Mouse (Mus musculus) gastrocnemius, adult 18-20 months (tissue): ENCODE data around the gene Dkc1. TPM values are rescaled to one million over a fixed set of nuclear protein-coding genes. Genes with fewer than 3 reads are reported as not detected.

ENCODE experiments used
- DNase-seq: peaks from one replicate; pipeline ENCODE4 v3.0.0; 2021; ENCODE audit warnings: low spot score
- long read RNA-seq, 2 experiments: library from polyadenylated mRNA; stranded (forward); transcript quantifications; one replicate each; pipeline ENCODE4 v2.0.0; 2021
- total RNA-seq, 2 experiments: library from RNA; stranded (reverse); gene quantifications; 2 replicates each; pipeline ENCODE4 v1.2.3; 2021

Gene Dkc1
- 10 to 100 TPM; 27.4 to 33.9 TPM for total RNA-seq
- long read RNA-seq, experiment 1, transcript Dkc1-201 (15 exons, 2,804 nt) = major isoform, 38 of 51 reads
- long read RNA-seq, experiment 1, partial matches to known transcripts = 7 of 51 reads
- long read RNA-seq, experiment 1, other reads (novel, unspliced or antisense) = 6 of 51 reads
- long read RNA-seq, experiment 2, transcript Dkc1-201 (15 exons, 2,804 nt) = major isoform, 22 of 32 reads
- long read RNA-seq, experiment 2, partial matches to known transcripts = 4 of 32 reads
- long read RNA-seq, experiment 2, other reads (novel, unspliced or antisense) = 6 of 32 reads

DNA sequence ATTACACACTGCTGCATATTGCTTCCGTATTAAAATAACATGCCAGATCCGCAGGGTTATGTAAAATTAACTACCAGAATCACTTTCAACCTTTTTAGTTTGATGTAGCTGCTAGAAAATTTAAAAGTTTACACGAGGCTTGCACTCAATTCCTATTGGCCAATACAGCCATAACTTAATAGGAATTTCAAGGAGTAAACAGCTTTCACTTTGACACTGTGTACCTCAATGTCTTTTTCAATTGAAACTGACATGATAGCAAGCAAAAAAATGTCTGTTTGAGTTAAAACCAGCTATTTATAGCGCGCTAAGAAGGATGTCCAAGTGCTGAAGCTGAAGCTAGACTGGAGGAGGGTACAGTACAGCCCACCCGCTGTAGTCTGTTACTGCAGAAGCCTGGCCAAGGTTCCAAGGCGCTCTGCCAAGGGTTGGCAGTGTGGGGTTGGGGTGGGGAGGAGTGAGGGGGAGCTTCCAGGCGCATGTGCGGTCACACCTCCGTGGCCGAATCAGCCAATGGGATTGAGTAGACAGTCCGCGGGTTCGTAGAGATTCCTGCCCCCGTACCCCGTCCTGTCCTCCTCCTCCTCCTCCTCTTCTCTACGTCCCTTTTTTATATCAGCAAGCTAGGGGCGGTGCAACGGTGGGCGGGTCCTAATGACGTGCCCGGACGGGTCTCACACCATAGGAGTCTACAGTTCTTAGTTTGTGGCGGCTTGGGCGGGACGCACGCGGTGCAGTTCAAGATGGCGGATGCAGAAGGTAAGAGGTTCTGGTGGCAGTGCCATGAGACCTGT is at the start of gene Dkc1:
Dkc1 (plus strand) TSS at position 486 of the 794 bp plus-strand sequence.
- peak; percentile 90 for DNase-seq

DNA sequence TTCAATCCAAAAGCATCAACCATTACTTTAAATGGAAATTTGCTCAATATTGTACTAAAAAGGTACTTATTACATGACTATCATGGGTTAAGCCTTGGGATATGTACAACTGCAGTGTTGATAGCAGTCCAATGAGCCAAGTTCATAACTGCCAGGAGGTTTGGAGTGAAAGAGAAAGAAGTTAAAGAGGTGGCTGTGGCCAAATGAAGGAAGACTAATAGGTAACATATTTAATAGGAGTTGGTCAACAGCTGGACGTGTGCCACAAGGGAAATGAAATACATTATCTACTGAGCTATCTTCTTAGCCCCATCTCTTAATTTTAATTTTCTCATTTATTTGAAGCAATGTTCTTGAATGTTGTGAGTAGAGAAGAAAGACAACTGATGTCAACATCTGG is 49.7 kb upstream of the Dkc1 start:
- DNase-seq = no peak

DNA sequence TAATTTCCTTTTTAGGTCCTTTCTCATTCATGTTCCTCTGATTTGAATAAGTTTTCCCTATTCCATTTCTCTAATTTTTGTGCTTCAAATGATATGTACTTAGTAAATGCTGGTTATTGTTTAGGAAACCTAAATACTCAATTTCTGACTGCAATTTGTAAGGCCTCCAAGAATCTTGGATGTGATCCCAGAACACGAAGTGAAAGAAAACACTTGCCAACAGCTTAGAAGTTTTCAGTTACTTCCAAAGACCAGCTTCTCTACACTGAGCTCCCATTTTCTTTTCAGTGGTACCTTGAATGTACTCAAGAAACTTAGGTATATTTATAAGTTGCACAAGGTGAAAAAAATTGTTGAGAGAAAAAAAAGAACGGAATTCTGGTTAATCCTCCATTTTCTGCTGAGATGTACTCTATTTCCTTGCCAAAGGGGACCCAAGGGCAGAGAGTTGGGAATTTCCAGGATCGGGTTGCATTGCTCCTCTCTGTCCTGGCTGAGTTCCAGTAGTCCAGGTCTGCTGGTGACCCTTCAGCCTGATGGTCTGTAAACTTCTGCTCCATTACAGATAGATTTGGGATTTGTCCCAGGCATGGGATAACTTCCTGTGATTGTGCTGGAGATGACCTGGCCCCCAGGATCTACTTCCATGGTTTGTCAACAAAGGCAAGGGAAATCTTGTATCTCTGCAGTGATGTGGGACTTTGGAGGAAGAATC is 48.6 kb upstream of the Dkc1 start:
- peak; percentile 30 for DNase-seq

DNA sequence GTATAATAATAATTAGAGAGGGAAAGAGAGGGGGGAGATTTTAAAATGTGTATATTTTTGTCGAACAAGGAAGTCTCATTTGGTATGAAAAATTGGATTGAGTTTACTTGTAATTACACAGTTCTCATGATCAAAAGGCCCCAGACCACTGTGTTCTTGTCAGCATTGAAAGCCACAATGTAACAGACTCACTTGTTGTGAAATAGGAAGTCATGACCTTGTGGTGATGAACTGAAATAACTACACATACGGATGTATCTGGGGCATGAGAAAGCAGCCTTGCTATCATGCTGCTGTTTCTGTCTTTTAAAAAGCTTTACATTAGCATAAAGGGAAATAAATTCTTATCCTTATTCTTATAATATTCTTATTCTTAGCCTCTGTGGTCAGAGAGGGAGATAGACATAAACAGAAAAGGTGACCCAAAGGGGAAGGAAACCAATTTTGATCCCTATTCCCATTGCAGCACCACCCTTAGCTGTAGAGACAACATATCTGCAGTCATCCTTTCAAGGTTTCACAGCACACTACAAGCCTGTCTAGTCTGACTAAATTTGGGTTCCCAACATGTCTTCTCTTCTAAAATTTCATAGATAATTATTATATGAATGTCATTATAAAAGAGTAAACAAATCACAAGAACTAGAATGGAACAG is 39.4 kb upstream of the Dkc1 start:
- no peak for DNase-seq

DNA sequence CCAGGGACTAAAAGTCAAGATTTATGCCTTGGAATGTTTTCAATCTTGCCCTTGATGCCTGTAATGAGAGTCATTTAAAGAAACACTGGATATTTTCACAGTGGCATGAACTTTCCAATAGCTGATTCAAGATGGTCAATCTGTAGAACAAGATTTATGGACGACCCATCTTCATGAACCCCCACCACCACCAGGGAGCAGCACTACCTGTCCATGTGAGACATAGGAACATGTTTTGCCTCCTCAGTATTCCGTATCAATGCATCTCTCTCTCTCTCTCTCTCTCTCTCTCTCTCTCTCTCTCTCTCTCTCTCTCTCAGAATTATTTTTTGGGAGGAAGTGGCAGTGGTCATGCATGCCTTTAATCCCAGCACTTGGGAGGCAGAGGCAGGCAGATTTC is 13.3 kb upstream of the Dkc1 start:
- DNase-seq = no peak

DNA sequence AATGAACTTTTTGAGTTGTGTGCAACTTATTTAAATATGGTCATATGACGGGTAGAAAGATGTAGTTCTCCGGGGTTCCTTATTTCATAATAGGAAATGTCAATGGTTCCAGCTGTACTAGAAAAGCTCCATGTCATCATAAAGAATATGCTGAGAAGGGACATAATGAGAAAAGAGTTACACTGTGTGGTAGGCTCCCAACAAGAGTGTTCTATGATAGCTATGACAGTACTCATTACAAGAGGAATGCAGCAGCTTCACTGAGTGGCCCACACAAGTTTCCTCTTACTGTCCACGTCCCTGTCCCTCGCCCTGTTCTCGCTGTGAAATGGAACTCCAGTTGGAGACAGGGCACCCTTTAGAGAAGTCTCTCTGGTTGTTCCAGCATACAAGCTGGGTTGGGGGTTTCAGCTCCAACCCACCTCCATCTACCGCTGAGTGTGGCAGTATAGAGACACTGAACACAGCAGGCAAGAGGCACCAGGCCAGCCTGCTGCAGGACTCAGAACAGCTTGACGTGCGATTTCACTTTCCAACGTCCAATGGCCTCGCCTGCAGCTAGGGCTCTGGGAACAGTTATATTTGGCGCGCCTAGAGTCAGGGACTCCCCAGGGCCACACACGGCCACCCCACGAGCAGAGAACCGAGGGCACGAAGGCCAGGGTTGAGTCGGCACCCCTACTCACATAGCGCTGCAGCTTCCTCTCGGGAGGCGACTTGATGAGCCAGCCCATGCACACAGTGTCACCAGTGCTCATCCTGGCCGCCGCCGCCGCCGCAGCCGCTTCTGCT is 11.5 kb upstream of the Dkc1 start:
- DNase-seq = peak; percentile 5

DNA sequence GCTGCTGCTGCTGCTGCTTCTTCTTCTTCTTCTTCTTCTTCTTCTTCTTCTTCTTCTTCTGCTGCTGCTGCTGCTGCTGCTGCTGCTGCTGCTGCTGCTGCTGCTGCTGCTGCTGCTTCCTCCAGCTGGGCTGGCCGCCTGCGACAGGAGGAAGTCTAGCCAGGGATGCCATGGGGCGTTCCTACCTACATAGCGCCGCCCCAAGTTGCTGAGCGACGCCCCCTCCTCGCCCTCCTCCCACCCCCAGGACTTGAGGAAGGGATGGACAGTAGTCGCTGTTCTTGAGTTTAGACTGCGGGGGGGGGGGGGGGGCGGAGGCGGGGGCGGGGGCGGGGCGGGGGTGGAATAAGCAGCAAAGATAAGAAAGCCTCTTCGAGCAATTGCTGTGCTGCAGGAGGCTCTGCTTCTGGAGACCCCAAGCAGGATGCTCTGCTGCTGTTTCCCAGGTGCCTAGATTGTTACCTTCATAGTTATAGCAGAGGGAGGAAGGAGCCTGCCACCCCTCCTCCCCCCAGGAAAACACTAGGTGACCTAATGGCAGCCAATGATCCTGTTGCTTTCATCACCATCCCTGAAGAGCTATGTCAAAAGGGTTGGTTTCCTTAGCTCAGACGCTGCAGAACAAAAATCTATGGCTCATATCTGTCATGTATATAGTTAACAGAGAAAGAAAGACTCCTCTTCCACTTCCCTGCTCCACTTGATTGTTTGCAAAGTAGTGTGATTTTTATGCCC is 10.7 kb upstream of the Dkc1 start, which contains the start of gene Gab3:
Gab3 (minus strand) TSS at position 685 of the 735 bp plus-strand sequence.
- peak; percentile 27 for DNase-seq

DNA sequence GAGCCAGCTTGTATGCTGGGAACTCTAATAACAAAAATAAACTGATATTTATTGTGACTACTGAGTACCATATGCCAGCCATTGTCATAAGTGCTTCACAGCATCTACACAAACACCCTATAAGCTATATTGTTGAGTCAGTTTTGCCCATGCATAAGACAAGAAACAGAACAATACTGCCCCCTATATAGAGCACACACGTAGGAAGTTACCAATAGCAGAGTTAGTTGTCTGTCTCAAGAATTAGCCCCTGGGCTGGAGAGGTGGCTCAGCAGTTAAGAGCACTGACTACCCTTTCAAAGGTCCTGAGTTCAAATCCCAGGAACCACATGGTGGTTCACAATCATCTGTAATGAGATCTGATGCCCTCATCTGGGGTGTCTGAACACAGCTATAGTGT is 10.0 kb upstream of the Dkc1 start:
- no peak for DNase-seq

DNA sequence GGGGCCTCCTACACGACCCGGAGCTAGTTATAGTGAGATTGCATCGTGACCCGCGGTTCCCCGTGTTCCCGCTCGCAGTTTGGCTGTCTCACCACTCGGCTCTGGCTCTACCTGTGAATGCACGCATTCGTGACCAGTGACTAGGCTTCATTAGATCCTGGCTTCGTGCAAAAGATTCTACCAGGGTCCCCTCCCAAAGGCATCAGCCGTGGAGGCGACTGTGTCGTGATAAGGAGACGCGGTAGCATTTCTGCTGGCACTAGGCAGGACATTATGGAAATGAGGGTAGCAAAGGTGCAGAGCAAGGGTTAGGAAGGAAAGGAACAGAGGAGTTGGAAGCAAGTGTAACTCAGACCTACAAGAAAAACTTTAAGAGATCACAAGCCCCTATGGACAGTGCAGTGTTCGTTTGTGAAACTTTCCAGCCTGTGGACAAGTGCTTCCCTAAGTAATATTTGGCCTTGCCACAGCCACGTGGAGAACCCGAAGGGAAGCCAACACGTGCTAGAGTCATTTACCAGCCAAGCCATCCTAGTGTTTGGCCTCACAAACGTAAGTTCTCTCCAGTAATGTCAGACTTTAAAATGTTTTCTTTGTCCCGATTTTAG is 613 bp downstream of the Dkc1 start:
- DNase-seq = peak; percentile 4

DNA sequence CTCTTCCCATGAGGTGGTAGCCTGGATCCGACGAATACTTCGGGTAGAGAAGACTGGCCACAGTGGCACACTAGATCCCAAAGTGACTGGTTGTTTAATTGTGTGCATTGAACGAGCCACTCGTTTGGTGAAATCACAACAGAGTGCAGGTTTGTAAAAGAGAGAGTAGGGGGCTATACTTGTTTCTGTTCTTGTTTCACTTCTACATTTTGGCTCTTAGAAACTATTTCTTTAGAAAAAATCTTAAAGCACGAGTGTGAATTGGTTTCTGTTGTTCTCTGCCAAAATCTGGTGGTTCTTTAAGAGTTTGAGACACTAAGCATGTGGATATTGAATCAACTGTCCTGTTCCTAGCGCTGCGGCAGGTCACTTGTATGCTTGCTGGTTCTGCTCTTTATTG is 3.1 kb downstream of the Dkc1 start:
- DNase-seq = no peak

DNA sequence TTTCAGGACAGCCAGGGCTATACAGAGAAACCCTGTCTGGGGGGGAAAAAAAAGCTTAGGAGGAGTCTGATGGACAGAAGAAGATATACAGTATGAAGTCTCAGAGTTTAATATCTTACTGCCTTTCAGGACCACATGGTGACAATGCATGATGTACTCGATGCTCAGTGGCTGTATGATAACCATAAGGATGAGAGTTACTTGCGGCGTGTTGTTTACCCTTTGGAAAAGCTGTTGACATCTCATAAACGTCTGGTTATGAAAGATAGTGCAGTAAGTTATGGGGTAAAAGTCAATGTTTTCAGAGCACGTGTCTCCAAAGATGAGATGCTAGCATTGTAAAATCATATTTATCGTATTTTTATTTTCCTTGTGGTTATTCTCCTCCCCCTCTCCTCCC is 6.6 kb downstream of the Dkc1 start:
- DNase-seq = no peak

DNA sequence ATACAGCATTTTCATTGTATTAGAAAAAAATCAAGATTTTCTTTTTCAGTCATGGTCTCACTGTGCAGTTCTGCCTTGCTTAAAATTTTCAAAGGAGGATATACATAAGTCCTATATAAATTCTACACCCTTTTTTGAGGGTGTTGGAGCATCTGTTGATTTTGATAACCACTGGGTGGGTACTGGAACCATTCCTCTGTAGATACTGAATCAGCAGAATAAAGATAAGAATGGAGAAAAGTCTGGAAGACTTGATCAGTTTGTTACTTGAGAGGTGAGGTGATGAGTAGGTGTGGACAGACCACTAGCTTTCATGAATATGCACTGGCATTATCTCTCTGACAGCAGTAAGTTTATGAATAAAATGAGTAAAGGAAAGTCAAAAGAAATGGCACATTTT is 19.9 kb downstream of the Dkc1 start:
- DNase-seq = no peak

DNA sequence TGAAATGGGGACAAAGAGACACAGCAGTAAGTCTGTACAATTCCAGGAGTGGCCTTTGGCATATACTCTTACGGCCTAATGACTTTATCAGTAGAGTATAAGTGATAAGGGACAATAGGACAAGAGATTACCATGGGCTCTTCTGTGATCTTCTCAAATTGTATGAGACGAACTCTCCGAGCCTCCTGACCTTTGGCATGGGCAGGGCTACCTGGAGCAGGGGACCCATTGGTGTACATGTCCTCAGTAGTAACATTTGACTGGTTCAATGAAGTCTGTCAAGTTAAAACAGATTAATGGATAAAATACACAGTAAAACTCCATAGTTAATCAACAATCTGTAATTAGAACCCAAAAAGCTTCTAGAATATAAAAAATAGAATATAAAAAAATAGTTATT is 30.0 kb downstream of the Dkc1 start:
- DNase-seq = no peak

DNA sequence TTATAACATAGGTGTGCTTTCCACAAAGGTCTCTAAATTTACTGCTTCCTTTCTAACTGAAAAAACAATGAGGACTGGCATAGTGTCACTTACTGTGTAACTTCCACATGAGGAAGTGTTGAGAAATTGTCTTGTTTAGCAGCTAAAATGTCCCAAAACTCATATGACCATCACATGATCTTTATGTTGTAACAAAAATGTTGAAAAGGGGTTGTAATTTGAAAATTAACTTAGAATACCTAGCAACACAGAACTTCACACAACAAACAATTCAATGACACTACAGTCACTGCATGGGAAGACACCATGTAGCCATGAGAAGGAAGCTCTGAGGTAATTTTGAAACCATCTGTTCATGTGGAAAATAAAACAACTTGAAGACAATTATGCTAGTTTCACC is 31.2 kb downstream of the Dkc1 start:
- DNase-seq = no peak

DNA sequence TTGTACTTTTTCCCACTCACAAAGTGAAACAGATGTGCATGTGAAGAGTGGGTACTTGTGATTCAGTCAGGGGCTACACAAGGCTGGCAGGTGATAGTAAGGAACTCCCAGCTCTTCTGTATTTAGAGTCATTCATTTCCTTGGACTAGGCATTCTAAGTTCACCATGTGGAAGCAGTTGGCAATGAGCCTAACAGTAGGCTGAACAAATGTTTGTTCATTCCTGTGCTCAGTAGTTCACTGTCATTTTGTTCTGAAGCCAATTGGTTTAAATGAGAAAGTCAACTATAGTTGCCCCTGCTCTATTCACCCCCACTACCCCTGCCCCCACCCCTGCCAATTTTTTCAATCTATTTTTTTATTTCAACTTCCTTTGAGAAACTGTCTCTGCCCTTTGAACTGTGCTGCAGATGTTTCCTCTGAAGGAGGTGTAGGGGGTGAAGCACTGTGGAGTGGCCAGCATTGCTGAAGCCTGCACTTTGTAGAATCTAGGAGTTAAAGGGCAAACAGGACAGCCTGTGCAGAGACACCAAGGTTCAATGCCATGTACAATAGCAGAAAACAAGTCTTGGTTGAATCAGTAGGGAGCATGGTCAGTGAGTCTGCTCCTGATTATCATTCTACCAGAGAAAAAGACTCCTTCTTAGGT is 32.8 kb downstream of the Dkc1 start:
- no peak for DNase-seq

DNA sequence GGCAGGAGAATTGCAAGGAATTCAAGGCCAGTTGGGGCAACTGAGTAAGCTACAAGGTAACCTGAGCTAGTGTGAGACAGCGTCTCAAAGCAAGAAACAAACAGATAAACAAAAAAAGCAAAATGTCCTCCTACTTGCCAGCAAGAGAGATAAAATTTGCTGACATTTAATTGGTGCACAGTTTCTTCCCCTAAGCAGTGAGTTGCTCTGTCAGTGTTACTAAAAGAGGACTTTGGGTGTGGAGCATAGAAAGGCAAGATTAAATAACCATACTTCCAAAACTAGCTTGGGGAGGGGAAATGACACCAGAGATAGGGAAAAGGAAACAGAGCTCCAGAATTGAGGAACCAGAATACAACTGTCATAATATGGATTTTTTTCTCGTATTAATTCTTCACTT is 33.8 kb downstream of the Dkc1 start:
- DNase-seq = no peak

DNA sequence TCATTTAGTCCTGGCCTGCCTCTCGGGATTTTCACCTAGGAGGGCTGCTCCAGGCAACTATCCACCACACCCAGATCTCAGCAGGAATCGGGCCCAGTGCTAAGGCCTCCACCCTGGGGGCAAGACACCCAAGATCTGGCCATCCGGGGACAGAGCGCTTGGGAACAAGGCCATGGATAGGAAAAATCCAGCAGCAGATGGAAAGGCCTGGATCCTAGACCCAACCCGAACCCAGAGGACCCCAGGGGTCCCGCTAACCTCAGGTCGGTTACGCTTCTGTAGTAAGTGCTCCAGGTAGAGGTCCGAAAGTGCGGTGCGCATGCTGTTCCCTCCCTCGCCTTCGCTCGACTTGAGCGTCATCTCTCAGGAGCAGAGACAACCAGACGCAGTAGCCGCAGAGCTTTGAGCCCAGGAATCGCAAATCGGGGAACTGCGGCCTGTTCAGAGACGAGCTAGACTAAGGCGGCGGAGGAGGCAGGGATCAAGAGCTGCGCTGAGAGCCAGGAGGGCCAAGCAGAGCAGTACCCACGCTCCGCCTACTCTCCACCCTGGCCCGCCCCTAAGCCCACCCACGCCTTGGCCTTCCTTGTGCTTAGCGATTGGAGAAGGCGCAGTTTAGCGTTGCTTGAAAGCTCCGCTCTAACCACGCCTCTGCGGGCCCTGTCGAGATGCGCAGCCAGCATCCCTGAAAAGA is 35.0 kb downstream of the Dkc1 start, which contains the start of gene Mpp1:
Mpp1 (minus strand) TSS at position 550 of the 694 bp plus-strand sequence.
- DNase-seq = peak; percentile 74

DNA sequence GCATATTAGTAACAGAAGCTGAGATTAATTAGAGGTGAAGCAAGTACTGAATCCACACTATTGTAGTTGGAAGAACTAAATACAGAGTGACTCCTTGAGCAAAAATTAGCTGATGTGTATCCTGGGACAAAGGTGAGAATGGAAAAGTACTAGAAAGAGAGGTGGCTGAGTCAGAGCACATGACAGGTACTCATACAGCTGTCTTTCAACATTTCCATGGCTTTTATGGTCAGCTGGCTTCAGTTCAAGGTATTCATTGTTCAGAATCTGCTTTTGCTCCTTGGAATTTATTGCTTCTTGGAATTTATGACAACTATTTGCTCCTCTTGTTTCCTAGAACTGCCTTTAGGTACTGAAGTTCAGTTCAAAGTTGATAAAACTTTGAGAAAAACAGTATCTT is 41.3 kb downstream of the Dkc1 start:
- DNase-seq = no peak

DNA sequence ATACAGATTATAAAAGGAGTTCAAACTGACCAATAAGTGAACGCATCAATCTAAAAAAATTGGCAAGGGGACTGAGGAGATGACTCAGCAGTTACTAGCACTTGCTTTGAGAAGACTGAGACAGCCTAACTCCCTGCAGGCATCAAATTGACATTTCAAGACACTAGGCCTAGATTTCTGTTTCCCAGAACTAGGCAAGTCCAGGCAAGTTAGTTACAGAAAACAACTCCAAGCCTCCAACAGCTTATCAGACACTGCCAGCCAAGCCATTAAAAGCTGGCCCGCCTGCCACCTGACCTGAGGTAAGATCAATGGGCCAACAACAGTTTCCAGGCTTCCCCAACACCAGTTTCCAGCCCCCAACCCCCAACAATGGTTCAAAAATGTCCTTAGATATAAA is 42.1 kb downstream of the Dkc1 start:
- DNase-seq = no peak
